Mouse (Mus musculus) cerebellum, adult 11-12 months (tissue): ENCODE measurements around the gene Zfp768.
"Not testable (repeated sequence)": the region's sequence is repeated elsewhere in the genome, so short reads cannot be mapped to it uniquely, and the experiment has no call there.

ENCODE experiments used
- DNase-seq: peaks from one replicate; pipeline ENCODE4 v3.0.0; 2022

Gene Zfp768

DNA sequence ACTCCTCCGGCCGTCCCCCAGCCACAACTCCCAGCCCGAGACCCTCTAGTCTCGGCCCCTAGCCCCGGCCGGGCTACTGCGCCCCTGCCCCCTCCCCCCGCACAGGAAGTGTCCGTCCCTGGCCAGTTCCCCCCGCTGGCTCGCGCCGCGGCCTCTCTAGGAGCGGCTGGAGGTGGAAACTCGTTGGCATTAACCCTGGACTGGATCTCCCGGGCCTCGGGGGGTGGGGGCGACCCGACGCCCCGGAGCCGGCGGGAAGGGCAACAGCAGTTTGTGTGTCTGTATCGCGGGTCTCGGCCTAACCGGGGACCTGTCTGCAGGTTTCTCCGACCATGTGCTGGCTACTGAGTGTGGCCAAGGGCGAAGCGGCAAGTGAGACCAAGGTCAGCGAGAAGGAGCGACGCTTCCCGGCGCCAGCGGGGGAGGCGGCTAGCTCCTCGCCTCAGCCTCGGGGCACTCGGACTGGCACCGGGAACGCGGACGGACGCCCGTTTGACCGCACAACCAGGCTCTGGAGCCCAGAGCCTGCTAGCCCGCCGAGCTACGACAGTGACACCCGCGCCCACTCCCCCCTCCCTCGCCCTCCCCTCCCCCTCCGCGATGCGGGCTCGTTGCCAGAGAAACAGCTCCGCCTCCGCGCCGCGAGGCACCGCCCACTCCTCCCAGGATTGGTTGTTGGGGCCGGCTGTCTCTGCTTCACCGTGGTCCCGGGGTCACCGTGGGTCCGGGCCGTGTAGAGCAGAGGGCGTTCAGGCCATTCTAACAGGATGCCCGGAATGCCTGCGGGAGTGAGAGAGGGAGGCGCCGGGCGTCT, at the start of gene Zfp768:
TSS of gene Zfp768 (minus strand) at position 78 of the 814 bp plus-strand sequence.
- peak; percentile 93 for DNase-seq

GRCm38 (mm10) chr7:127393944-127394333, 48.5 kb upstream of the Zfp768 start:
- DNase-seq = no peak

DNA sequence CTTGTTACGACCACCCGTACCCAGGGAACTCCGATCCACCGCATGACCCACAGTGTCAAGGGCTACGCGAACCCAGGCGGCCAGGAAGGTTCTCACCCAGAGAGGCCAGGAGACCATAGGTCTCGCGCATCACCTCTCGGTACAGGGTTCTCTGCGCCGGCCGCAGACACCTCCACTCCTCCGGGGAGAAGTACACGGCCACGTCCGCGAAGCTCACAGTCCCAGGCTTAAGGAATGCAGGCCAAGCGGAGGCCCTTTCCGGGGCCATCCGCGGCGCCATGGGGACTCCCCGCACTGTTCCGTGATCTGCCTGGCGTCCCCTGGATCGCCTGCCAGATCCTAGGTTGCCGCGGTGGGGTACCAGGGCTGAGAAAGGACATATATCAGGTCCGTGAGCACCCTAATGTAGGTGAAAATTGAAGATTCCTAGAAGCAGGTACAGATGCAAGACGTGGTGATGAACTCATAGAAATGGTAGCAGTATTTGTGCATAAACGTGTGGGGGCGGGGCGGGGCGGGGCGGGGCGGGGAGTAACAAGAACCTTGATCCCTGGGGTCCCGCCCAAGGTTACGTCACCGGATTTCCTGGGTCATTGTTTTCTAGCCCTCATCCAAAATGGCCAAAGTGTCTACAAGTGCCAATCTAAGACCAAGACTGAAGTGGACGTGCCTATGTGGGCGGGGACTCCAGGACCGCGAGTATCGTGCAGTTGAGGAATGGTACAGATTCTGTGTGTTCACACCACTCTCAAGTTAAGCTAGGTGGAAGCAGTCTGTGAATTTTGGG, 48.0 kb upstream of the Zfp768 start, which contains the start of gene E430018J23Rik:
TSS of gene E430018J23Rik (minus strand) at position 473 of the 787 bp plus-strand sequence.
- DNase-seq = peak; percentile 98

GRCm38 (mm10) chr7:127392251-127392824, 46.9 kb upstream of the Zfp768 start:
- no peak for DNase-seq

GRCm38 (mm10) chr7:127391538-127391937, 46.1 kb upstream of the Zfp768 start:
- DNase-seq = no peak

DNA sequence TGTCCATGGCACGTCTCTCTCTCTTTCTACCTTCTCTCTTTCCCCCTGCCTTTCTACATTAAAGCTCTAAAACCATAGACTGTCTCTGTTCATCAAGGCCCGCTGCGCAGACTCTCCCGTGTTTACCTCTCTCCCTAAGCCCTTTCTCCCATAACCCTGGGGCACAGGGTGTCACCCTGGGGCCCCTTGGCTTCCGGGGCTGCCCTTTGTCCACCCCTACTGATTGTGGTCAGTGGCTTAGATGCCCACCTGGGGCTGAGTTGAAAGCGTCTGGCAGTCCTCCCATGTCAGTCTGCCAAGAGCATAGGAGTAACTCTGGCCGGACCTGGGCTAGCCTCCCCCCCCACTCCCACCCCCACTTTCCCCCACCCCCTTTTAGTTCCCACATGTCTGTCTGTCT, 44.9 kb upstream of the Zfp768 start:
- no peak for DNase-seq

- DNase-seq = not testable (repeated sequence)
These were observed 42.8 kb upstream of the Zfp768 start for GRCm38 (mm10) chr7:127388201-127388600.

GRCm38 (mm10) chr7:127386641-127387392, 41.4 kb upstream of the Zfp768 start, which contains the start of gene 9130019O22Rik:
TSS of gene 9130019O22Rik (minus strand) at chr7:127387166.
- peak; percentile 91 for DNase-seq

DNA sequence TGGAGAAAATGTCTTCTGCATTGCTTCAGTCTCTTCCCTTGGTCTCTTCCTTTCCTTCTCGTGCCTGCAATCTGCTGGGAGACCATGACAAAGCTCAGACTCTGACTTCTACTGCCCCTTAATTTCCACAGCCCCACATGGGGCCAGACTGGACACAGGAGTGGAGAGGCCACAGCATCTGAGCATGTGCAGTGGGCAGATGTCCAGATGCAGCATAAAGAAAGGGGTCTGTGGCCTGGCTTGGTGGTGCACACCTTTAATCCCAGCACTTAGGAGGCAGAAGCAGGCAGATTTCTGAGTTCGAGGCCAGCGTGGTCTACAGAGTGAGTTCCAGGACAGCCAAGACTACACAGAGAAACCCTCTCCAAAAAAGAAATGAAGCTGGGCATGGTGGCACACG, 40.2 kb upstream of the Zfp768 start:
- peak; percentile 59 for DNase-seq

DNA sequence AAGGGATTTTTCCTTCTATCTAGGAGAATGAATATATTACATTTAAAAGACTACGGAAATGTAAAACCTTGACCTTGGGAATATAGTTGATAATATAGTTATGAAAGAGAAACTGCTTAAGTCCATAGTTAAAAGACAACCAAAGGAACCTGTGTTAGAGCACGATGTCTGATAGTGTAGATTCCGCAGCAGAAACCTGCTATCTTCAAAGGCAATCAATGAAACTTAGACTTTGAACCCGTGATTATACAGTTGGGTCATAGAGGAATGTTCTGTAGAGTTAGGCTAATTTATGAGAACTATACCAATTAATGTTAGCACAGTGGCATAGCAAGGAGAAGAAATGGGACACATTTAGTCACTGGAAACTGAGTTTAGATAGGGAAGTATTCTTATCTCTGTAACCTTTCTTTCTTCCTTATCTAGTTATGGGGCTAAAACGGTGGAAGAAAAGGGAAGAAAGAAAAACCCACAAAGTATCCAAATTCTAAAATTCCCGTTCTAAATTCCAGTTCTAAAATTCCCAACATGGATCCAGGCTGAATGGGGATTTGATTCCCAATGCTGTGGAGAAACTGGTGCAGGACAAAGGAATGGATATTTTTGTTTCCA, 33.0 kb upstream of the Zfp768 start:
- no peak for DNase-seq

- DNase-seq = peak; percentile 94
These were observed 30.2 kb upstream of the Zfp768 start, which contains the start of gene Zfp747 for GRCm38 (mm10) chr7:127375271-127376245. TSS of gene Zfp747 (minus strand) at chr7:127376050.

GRCm38 (mm10) chr7:127371870-127372269, 26.5 kb upstream of the Zfp768 start:
- not testable (repeated sequence) for DNase-seq

DNA sequence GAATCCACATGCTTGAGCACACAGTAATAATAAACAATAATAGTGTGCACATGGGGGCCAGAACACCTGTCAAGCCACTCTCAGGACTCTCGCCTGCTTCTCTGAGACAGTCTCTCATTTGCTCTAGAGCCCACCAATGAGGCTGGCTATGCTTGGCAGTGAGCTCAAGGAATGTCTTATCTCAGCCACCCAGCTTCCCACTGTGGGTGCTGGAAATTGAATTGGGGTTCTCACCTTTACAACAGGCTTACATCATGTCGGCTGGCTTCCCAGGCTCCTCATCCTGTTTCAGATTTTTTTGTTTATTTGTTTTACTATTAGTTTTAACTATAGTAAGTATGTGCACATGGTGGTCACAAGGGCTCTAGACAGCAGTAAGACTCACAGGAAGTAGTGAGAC, 25.8 kb upstream of the Zfp768 start:
- no peak for DNase-seq

DNA sequence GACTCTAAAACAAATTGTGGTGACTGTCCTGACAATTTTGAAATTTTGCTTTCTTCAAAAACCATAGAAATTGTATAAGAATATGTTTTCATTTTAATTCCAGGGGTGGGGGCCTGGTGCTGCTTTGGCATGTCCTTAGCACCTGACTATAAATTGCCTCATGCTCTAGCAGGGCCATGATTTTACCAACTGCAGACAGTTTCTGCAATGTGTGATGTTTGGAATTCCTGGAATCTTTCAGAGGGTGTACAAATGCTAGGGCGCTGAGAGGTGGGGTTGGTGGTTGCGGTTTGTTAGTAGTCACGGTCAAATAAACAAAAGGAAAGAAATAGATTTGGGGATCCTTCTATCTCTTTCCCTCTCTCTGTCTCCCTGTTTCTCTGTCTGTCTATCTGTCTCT, 20.9 kb upstream of the Zfp768 start:
- no peak for DNase-seq

DNA sequence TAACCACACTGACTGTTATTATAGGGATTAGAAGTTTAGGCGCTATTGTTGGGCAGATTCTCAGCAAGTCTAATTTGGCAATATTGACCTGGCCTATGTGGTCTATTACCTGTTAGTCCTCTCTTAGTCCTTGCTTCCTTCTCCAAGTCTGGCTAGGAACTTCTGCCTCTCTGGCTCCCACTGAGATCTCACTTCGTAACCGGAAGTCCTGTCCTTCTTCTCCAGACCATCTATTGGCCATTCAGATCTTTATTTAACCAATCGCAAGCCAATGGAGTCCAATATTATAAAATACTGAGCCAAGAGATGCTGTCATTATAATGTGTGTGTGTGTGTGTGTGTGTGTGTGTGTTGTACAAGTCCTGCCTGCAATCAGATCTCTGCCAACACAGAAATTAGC, 18.8 kb upstream of the Zfp768 start:
- peak; percentile 64 for DNase-seq

- peak; percentile 78 for DNase-seq
These were observed 18.1 kb upstream of the Zfp768 start for GRCm38 (mm10) chr7:127363475-127363921.

DNA sequence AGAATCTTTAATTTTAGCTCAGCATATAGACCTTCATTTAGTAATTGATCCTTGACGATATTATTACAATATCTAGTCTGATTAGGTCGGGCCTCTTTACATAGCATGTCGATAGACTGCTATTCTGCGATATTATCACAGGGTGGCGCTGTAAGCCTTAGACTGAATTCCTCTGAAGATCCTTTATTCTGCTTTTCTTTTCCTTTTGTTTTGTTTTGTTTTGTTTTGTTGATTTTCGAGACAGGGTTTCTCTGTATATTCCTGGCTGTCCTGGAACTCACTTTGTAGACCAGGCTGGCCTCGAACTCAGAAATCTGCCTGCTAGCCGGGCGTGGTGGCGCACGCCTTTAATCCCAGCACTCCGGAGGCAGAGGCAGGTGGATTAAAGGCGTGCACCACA, 17.0 kb upstream of the Zfp768 start:
- peak; percentile 40 for DNase-seq

GRCm38 (mm10) chr7:127361449-127361848, 16.1 kb upstream of the Zfp768 start:
- DNase-seq = peak; percentile 61

DNA sequence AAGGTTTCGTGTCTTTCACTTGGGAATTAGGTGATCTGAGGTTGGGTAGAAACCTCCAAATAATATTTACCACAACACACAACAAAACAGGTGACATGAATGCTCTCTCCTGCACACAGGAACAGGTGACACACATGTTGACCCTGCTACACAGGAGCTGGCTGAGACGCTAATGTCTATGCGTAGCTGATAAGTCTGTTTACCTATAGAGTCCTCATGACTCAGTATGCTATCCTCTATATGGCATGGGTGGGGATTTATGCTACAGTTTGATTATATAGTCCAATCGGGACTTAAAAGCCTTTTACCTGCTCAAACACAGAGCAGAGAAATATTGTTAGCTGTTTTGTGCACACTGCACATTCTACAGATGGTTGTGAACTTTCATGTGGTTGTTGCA, 14.9 kb upstream of the Zfp768 start:
- no peak for DNase-seq

- no peak for DNase-seq
These were observed 13.1 kb upstream of the Zfp768 start for GRCm38 (mm10) chr7:127358472-127358871.

DNA sequence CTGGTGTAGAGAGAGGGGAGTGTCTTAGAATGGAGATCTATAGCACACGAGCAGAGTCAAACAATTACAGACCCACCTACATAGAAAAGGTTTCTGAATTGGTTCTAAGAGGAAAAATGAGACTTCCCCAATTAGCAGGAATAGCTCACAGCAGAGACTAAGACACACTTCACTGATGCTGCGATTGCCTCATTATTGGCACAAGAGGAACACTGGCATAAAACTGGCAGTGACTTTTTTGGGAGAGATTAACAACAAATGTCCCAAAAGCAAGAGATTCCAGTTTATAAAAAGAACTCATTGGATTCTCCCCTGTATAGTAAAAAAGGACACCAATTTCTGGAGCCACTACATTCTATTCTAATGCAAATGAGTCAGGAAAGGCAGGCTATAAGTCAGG, 12.5 kb upstream of the Zfp768 start:
- no peak for DNase-seq
